Mouse (Mus musculus): Measurements from ENCODE around the gene Usp24. TPM values are rescaled to one million over a fixed set of nuclear protein-coding genes. Genes with fewer than 3 reads are reported as not detected.

Gene Usp24
- total and polyA plus RNA-seq, 3 experiments, result 13.0 to 25.7 (median 13.9) TPM

DNA sequence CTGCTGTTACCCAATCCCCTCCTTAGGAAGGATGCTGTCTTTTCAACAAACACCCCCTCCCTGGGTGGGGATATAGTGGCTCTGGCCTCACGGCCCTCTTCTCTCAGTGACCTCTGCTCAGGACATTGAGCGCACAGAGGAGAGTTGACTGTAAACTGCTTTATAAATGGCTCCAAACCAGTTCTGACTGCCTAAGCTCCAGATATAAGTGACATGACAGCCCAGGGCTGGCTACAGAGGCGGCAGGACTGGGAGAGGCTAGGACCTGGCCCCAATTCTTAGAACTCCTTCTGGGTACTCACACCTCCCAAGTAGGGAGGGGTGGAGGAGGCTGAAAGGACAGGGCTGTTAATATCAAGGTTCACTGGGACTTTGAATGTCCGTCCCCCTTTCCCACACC lies 174.6 kb downstream of the Usp24 start:
- Histone ChIP-seq H3K4me1 (ENCODE audit: control insufficient read depth in 1 of 2, insufficient read depth in 2 of 2) (peaks cover 15 to 39% of the 10 kb centered on the region in 2 experiments), H3K27ac (ENCODE audit: insufficient read depth, low read depth) (no peak overlapping the region), H3K36me3 (replicated peaks in 1 of 2; ENCODE audit: control insufficient read depth in 1 of 2, insufficient read depth in 1 of 2, low read length in 1 of 2) (no peaks in the 10 kb centered on the region), H3K27me3 (replicated peaks) (peaks cover 24% of the 10 kb centered on the region), H3K79me2 (replicated peaks; ENCODE audit: control insufficient read depth, extremely low read depth, insufficient read depth, poor library complexity, severe bottlenecking) (no peaks in the 10 kb centered on the region), H3K9me3 (replicated peaks; ENCODE audit: low read length) (no peaks in the 10 kb centered on the region), H3K9ac (ENCODE audit: insufficient read depth, low read depth) (no peak overlapping the region), H3K4me2 (ENCODE audit: insufficient read depth, low read depth, poor library complexity, severe bottlenecking) (no peak overlapping the region), H3K4me3 (replicated peaks in 1 of 3; ENCODE audit: low read depth in 2 of 3, low read length in 2 of 3, poor library complexity in 1 of 3) (no peak overlapping the region)
- no peak for DNase-seq (ENCODE audit: extremely low read depth)
- in situ Hi-C loops (cut with MboI; ENCODE audit: low pct_ligation_motif_present, low pct_unique_long_range_greater_than_20kb, low sequenced_read_pairs) (loop anchor here (5.0 kb wide), 1 partner anchor 37 kb away; no protein-coding TSS in a partner anchor), dilution Hi-C loops (cut with MboI; ENCODE audit: extremely low pct_ligation_motif_present, extremely low pct_unique_long_range_greater_than_20kb, low sequenced_read_pairs) (no loop called here)
- TF ChIP-seq MAFK (IDR thresholded peaks at IDR 0.05; ENCODE audit: insufficient replicate concordance, low read length), result no peak
- TF ChIP-seq MEF2A (IDR thresholded peaks at IDR 0.05; ENCODE audit: borderline replicate concordance, low read depth, low read length), result no peak
- no peak for TF ChIP-seq KAT2A (IDR thresholded peaks at IDR 0.05; ENCODE audit: insufficient replicate concordance, low read length)

Other genes starting within 250 kb of the Usp24 start
- gene Pcsk9, start 148.1 kb downstream of the Usp24 start, total RNA-seq (2012; rRNA removed), result not detected in 2 replicates
- gene Pcsk9, start 148.1 kb downstream of the Usp24 start, total RNA-seq (2014; rRNA removed), result not detected in 2 replicates
- not detected in 2 replicates for gene Pcsk9, start 148.1 kb downstream of the Usp24 start, polyA plus RNA-seq (2012; ENCODE audit: insufficient read length, low read depth)
- gene Bsnd, start 176.1 kb downstream of the Usp24 start, total RNA-seq (2012; rRNA removed), result 0.50 and 0.59 TPM in 2 replicates
- gene Bsnd, start 176.1 kb downstream of the Usp24 start, total RNA-seq (2014; rRNA removed), result 1.8 TPM in 2 replicates
- gene Bsnd, start 176.1 kb downstream of the Usp24 start, polyA plus RNA-seq (2012; ENCODE audit: insufficient read length, low read depth), result 2.9 and 3.0 TPM in 2 replicates
- 46.9 and 51.6 TPM in 2 replicates for gene Dhcr24, start 244.8 kb downstream of the Usp24 start, total RNA-seq (2012; rRNA removed)
- 37.3 and 41.4 TPM in 2 replicates for gene Dhcr24, start 244.8 kb downstream of the Usp24 start, total RNA-seq (2014; rRNA removed)
- 87.8 and 90.5 TPM in 2 replicates for gene Dhcr24, start 244.8 kb downstream of the Usp24 start, polyA plus RNA-seq (2012; ENCODE audit: insufficient read length, low read depth)